Mouse (Mus musculus) liver, embryonic 14.5 days (tissue): ENCODE measurements around the gene Rnase2b.

Source experiments
- CTCF ChIP-seq: IDR thresholded peaks from 2 replicates; pipeline ENCODE4 v1.5.1; 2016; ENCODE audit warnings: antibody characterized with exemption, low read depth, control low read depth
- EP300 ChIP-seq: IDR thresholded peaks from 2 replicates; pipeline ENCODE4 v1.6.1; 2016; ENCODE audit warnings: antibody characterized with exemption, low read depth

- TF ChIP-seq CTCF (no peak), EP300 (no peak)
Measured at GRCm38 (mm10) chr14:51146685-51147084, 15.4 kb upstream of the Rnase2b start, which contains the start of gene Rnase1.
